Mouse (Mus musculus): ENCODE results near the gene Aipl1. TPM values are rescaled to one million over a fixed set of nuclear protein-coding genes. Genes with fewer than 3 reads are reported as not detected.
A peak's percentile ranks its signal among the peaks of the same experiment; 100 is the strongest.

The Aipl1 gene
- total and polyA plus RNA-seq, 3 experiments = 0.39 to 0.58 TPM; not detected in 1

GRCm38 (mm10) chr11:72024193-72024781, 13.0 kb downstream of the Aipl1 start:
- DNase-seq (ENCODE audit: low read depth, low spot score) = peak; percentile 86
- Histone ChIP-seq H3K9ac (ENCODE audit: control insufficient read depth, low read depth, low read length, poor library complexity, severe bottlenecking) (no peak overlapping the region), H3K4me3 (ENCODE audit: control insufficient read depth in 1 of 2, insufficient read depth in 1 of 2, low read depth in 2 of 2, low read length in 2 of 2) (no peak overlapping the region), H3K9me3 (replicated peaks; ENCODE audit: insufficient read depth, low read length) (no peaks in the 10 kb centered on the region), H3K36me3 (ENCODE audit: control insufficient read depth in 1 of 2, insufficient read depth in 2 of 2, low read length in 2 of 2) (peaks cover 0 to 3% of the 10 kb centered on the region in 2 experiments; a peak in 2 of 4 replicates), H3K79me2 (ENCODE audit: control insufficient read depth, insufficient read depth, low read length, poor library complexity) (no peaks in the 10 kb centered on the region), H3K4me1 (ENCODE audit: control insufficient read depth in 1 of 2, insufficient read depth in 2 of 2, low read length in 2 of 2) (peaks cover 5 to 22% of the 10 kb centered on the region in 2 experiments), H3K27ac (ENCODE audit: control insufficient read depth, low read depth, low read length) (no peak overlapping the region), H3K27me3 (ENCODE audit: control insufficient read depth in 1 of 2, insufficient read depth in 2 of 2, low read length in 2 of 2) (no peaks in the 10 kb centered on the region)
- TF ChIP-seq TCF12 (IDR thresholded peaks at IDR 0.05; ENCODE audit: low read depth, low read length) (no peak), RAD21 (IDR thresholded peaks at IDR 0.05; ENCODE audit: low read depth, low read length) (peak; percentile 60), HCFC1 (IDR thresholded peaks at IDR 0.05; ENCODE audit: low read depth, low read length) (no peak), ETS1 (IDR thresholded peaks at IDR 0.05; ENCODE audit: low read depth, low read length) (no peak), SMC3 (IDR thresholded peaks at IDR 0.05; ENCODE audit: low read depth, low read length) (peak; percentile 43), NRF1 (IDR thresholded peaks at IDR 0.05; ENCODE audit: insufficient read depth, low read depth, low read length, poor library complexity, severe bottlenecking) (0 out of 2 replicates have a peak, but pooled peaks have one; percentile 4), CTCF (IDR thresholded peaks at IDR 0.05 in 2 of 3, conservative IDR thresholded peaks at IDR 0.05 in 1 of 3; ENCODE audit: control insufficient read depth in 1 of 3, insufficient read depth in 1 of 3, low read depth in 2 of 3, low read length in 3 of 3, poor library complexity in 1 of 3, severe bottlenecking in 1 of 3) (peak; percentile 56 to 70 (median 68)), ZKSCAN1 (IDR thresholded peaks at IDR 0.05; ENCODE audit: low read depth, low read length) (no peak), NELFE (IDR thresholded peaks at IDR 0.05; ENCODE audit: low read depth, low read length) (no peak), ZC3H11A (IDR thresholded peaks at IDR 0.05; ENCODE audit: low read depth, low read length) (peak; percentile 35)

DNA sequence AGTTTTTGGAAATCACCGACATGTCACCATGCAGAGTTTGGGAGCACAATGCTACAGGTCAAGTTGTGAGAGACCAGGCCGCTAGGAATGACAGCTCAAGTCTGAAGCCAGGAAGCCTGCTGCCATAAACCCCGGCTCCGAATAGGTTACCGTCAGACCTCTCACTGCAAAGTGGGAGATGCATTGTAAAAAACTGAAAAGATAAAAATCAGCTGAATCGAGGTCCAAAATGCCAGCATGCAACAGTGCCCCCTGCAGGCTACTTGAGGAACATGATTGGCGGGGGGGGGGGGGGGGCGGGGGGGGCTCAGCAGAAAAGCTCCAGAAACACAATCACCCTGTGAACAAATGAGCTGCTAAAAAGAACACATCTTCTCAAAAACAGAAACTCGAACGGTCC, 13.7 kb downstream of the Aipl1 start:
- no peak overlapping the region for H3K9ac ChIP-seq (ENCODE audit: control insufficient read depth, low read depth, low read length, poor library complexity, severe bottlenecking)
- no peak for DNase-seq (ENCODE audit: low read depth, low spot score)
- H3K9me3 ChIP-seq (replicated peaks; ENCODE audit: insufficient read depth, low read length) = no peaks in the 10 kb centered on the region
- no peak overlapping the region for H3K27ac ChIP-seq (ENCODE audit: control insufficient read depth, low read depth, low read length)
- no peaks in the 10 kb centered on the region for H3K27me3 ChIP-seq (ENCODE audit: control insufficient read depth in 1 of 2, insufficient read depth in 2 of 2, low read length in 2 of 2)
- no peak overlapping the region for H3K4me3 ChIP-seq (ENCODE audit: control insufficient read depth in 1 of 2, insufficient read depth in 1 of 2, low read depth in 2 of 2, low read length in 2 of 2)
- H3K79me2 ChIP-seq (ENCODE audit: control insufficient read depth, insufficient read depth, low read length, poor library complexity) = no peaks in the 10 kb centered on the region
- H3K36me3 ChIP-seq (ENCODE audit: control insufficient read depth in 1 of 2, insufficient read depth in 2 of 2, low read length in 2 of 2) = peaks cover 0 to 3% of the 10 kb centered on the region in 2 experiments; a peak in 2 of 4 replicates
- peaks cover 5 to 22% of the 10 kb centered on the region in 2 experiments for H3K4me1 ChIP-seq (ENCODE audit: control insufficient read depth in 1 of 2, insufficient read depth in 2 of 2, low read length in 2 of 2)
- TF ChIP-seq USF2 (IDR thresholded peaks at IDR 0.05; ENCODE audit: borderline replicate concordance in 1 of 2, insufficient read depth in 1 of 2, low read depth in 1 of 2, low read length in 2 of 2) (no peak), RAD21 (IDR thresholded peaks at IDR 0.05; ENCODE audit: low read depth, low read length) (peak; percentile 11), POLR2AphosphoS2 (IDR thresholded peaks at IDR 0.05; ENCODE audit: low read length) (no peak), TBP (IDR thresholded peaks at IDR 0.05; ENCODE audit: low read depth, low read length) (no peak), CTCF (IDR thresholded peaks at IDR 0.05 in 2 of 3, conservative IDR thresholded peaks at IDR 0.05 in 1 of 3; ENCODE audit: control insufficient read depth in 1 of 3, insufficient read depth in 1 of 3, low read depth in 2 of 3, low read length in 3 of 3, poor library complexity in 1 of 3, severe bottlenecking in 1 of 3) (peak; percentile 7 to 66 (median 51); a peak in 5 of 6 replicates), UBTF (IDR thresholded peaks at IDR 0.05; ENCODE audit: borderline replicate concordance, insufficient read depth, low read depth, low read length) (no peak), MEF2A (IDR thresholded peaks at IDR 0.05; ENCODE audit: extremely low read depth, insufficient replicate concordance, low read depth, low read length, poor library complexity, severe bottlenecking) (no peak), MAX (IDR thresholded peaks at IDR 0.05; ENCODE audit: low read length) (no peak), RCOR1 (IDR thresholded peaks at IDR 0.05; ENCODE audit: low read depth, low read length) (no peak), MAZ (IDR thresholded peaks at IDR 0.05; ENCODE audit: low read depth, low read length) (0 out of 2 replicates have a peak, but pooled peaks have one; percentile 43)
